Mouse (Mus musculus): ENCODE measurements around the gene Creg1. TPM values are rescaled to one million over a fixed set of nuclear protein-coding genes. Genes with fewer than 3 reads are reported as not detected.

Gene Creg1
- total RNA-seq, 2 experiments from 2014 or later = 24.3 to 28.7 TPM

GRCm38 (mm10) chr1:165788511-165788910 lies 25.0 kb downstream of the Creg1 start, which contains the start of gene Cd247:
Gene Cd247, plus strand, starts transcription at chr1:165788681.
- no peak for DNase-seq

DNA sequence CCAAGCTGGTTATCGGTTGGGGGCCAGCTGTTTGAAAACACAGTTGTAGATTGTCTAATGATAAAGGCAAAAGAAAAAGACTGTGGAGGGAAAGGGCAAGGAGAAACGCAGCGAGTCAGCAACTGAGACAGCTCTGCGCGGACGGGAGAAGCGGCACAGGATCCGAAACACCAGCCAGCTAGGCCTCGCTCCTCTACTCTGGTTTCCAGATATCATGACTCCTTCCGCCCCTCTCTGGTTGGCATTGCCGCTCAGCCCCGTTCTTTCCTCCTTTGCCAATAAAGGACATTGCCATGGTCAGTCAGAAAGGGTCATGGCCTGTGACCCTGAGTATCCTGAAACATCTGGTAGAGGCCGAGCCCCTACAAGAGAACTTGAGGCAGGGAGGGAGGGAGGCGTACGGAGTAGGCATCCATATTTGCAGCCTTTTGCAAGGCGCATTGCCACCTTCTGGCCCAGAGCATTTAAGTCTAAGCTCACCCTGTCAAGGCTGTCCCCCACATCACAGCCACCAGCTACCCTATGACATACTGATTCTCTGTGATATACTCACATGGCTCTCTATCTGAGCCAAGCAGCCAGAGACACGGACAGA lies 25.6 kb downstream of the Creg1 start:
- DNase-seq = no peak

DNA sequence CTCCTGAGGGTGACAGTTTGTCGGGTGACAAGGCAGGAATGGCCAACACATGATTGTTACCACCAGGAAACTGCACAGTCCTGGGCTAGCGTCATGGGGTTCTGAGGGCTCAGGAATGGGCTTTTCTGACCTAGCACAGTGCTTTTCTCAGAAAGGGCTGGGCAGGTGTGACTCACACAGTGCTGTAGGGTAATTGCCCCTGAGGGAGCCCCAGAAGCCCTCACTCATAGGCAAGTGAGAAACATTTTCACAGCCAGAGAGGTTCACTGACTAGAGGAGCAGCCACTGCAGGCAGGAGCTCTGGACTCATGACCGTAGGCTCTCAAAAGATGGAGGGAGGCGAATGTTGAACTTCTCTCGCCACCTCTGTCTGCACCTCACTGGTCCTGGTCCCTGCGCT lies 26.4 kb downstream of the Creg1 start:
- DNase-seq = no peak

DNA sequence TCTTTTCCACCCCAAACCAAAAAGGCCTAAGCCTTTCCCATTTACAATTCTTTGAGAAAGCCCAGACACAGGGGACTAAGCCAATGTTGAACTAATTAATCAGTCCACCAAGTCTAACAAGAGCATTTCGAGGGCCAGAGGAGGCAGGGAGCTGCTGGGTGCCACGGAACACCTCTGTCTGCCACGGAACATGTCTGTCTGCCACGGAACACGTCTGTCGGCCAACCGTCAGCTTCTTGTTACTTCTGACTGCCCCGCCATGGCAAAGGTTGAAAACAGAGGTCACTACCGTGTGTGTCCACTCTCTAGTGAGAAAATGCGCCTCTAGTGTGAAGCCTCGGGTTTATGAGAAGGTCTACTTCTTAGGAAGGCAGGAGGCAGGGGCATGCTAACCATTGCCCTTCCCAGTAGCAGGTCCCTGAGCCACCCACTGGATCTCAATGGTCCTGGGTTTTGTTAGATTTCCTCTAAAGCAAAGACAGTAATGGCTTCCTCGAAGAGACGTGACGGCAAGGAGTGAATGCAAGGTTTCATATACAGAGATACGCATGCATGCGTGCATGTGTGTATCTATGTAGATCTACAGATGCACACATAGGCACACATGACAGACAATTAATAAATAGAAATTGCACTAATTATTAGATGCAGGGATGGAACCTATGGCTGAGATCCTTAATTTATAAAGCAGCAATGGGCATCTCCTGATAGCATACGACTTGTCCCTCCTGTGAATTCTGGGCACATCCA lies 27.1 kb downstream of the Creg1 start:
- DNase-seq = no peak

- no peak for DNase-seq
Observed at GRCm38 (mm10) chr1:165791411-165791810, 27.9 kb downstream of the Creg1 start.

DNA sequence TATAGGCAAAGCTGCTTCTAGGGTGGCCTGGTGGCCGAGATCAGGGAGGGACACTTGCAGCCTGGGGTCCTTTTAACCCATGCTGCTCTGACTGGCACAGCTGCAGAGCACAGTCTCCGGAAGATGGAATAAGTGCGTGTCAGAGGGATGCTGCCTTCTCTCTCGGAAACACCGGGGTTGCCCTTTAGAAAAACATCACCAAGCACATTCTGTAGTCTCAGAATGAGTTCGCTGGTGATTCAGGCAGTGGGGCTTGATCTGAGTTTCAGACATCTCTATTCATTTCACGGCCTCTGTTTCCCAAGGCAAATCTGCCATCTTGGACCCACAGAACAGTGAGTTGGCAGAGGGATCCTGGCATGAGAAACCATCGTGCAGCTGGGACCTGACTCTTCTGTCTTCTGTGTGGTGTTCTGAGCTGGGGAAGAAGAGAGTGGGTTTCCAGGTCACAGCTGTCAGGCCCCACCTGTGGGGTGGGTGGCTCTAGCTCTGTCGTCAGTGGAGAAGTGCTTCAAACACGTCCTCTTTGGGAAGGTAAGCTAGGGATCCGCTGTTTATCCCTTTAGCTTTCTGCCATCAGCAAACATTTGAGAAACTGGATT lies 38.3 kb downstream of the Creg1 start:
- DNase-seq = no peak

DNA sequence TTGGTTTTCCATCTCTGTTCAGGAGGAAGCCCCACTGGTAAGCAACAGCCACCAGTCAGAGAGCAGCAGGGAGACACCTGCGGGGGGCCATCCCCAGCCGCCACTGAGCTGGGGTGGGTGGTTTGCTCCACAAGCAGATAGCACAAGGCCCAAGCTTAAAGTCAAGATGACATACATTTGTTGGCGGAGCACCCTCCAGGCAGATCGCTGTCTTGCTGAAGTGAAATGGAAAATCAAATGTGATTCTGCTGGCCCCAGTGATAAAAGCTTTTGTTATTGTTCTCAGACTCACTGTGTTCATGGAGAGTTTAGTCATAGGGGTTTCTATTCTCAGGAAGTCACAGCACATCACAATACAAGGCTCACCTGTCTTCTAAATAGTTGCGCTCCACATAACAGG lies 39.6 kb downstream of the Creg1 start:
- DNase-seq = no peak

- DNase-seq = no peak
Observed at GRCm38 (mm10) chr1:165804133-165804532, 40.6 kb downstream of the Creg1 start.

DNA sequence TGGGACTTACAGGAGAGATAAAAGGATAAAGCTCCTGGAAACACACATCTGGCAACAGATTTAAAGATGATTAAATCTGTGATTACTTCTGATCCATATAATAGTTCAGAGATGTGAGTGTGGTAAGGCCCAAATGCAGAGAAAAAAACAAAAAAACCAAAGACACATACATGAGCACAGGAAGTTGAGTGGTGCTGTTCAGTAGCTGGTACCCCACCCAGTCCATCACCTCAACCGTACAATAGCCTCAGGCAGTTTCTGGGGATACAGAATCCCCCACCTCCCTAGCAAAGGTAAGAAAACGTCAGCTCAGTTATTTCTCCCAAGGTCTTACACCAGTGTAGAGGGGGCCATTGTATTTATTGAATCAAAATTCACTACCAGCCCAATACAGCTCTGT lies 47.1 kb downstream of the Creg1 start:
- DNase-seq = no peak

- no peak for DNase-seq
Observed at GRCm38 (mm10) chr1:165811170-165811569, 47.6 kb downstream of the Creg1 start.

DNA sequence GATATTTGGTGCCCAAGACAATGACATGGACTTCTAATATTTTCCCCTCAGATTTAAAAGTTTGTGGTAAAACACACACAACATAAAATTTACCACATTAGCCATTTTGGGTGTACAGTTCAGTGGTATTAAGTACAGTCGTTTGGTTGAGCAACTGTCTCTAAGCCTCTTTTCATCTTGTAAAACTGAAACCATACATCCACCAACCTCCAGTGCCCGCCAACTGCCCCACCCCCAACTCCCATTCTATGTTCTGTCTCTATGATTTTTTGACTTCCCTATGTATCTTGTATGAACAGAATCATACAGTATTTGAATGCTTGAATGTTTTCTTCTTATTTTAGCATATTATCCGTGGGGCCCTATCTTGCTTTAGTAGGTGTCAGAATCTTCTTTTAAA lies 49.2 kb downstream of the Creg1 start:
- DNase-seq = no peak

DNA sequence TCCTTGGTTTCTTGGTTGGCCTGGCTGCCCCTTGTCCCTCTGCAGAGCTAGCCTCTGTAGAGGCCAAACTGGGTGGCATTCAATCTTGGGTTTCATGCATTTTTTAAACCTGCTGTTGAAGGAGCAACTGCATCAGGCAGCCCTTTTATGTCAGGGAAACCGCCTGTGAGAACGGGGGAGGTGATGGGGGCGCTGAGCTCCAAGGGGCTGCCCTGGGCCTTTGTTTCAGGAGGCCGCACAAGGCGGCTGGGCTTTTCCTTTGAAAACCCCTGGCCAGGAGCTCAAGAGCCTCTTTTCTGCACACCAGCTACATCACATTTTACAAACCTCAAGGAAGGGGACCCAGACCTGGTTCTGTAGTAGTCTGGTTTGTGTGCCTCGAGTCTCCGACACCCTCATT lies 50.6 kb downstream of the Creg1 start:
- DNase-seq = no peak

GRCm38 (mm10) chr1:165814521-165815278 lies 51.2 kb downstream of the Creg1 start:
- peak; percentile 20 for DNase-seq

- DNase-seq = no peak
Observed at GRCm38 (mm10) chr1:165816391-165816790, 52.8 kb downstream of the Creg1 start.

DNA sequence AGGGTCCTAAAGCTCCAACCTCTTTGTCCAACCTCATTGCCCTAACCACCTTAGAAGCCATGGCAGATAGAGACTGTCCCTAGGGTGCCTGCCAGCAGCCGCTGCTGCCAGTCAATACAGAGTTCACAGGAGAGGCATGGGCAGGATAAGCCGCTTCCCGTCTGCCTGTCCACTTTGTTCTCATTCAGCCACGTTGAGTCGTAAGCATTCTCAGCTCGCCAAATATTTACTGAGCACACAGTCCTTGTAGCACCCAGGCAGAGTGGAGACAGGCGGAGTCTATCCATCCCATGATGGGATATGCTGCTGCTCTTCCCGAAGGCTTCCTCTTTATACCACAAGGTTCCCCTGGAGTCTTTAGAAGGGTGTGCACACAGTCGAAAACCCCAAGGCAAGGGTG lies 53.7 kb downstream of the Creg1 start:
- DNase-seq = no peak

GRCm38 (mm10) chr1:165818145-165818860 lies 54.8 kb downstream of the Creg1 start:
- no peak for DNase-seq

GRCm38 (mm10) chr1:165819147-165819546 lies 55.6 kb downstream of the Creg1 start:
- DNase-seq = no peak

DNA sequence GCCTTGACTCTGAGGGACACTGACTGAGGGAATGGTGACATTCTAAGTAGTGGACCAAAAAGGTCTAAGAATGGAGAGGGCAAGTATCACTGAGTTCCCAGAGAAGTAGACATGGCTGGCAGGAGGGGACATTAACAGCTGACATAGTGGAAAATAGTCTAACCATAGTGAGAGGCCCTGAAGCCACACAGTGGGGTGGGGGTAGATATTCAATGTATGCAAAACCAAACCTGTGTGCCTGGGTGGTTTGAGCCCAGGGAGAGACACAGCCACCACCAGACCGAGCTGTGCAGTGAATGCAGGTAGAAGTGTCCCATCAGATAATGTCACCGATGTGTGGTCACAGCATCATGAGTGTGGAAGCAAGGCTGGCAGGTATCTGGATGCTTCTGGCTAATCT lies 58.5 kb downstream of the Creg1 start:
- no peak for DNase-seq
